Mouse (Mus musculus) stomach, embryonic 16.5 days (tissue): ENCODE results near the gene 4930451I11Rik. TPM values are rescaled to one million over a fixed set of nuclear protein-coding genes. Genes with fewer than 3 reads are reported as not detected.

Source experiments
- ATAC-seq: fragments of 200-750 bp; cut with Nextera tagmentation; 2 replicates; pipeline ENCODE4 v1.8.0; 2017; ENCODE audit warnings: moderate number of reproducible peaks, moderate TSS enrichment; ENCODE audit not compliant: insufficient read depth, low FRiP score
- H3K27ac ChIP-seq: fragments of 300-500 bp; sonication (generic); 2 replicates; pipeline ENCODE4 v1.5.1; 2014; ENCODE audit warnings: low read length
- H3K27me3 ChIP-seq: fragments of 300-500 bp; sonication (generic); 2 replicates; pipeline ENCODE4 v1.6.1; 2014; ENCODE audit warnings: low read length, control low read depth, mixed read lengths; ENCODE audit not compliant: control insufficient read depth, insufficient read depth
- H3K36me3 ChIP-seq: fragments of 300-500 bp; sonication (generic); 2 replicates; pipeline ENCODE4 v1.6.1; 2014; ENCODE audit warnings: low read length; ENCODE audit not compliant: control insufficient read depth, insufficient read depth
- H3K4me1 ChIP-seq: fragments of 300-500 bp; sonication (generic); 2 replicates; pipeline ENCODE4 v1.6.1; 2014; ENCODE audit warnings: low read length, control low read depth, mixed read lengths; ENCODE audit not compliant: control insufficient read depth, insufficient read depth
- H3K4me2 ChIP-seq: fragments of 300-500 bp; sonication (generic); 2 replicates; pipeline ENCODE4 v1.6.1; 2014; ENCODE audit warnings: low read depth, low read length, mixed read lengths
- H3K4me3 ChIP-seq: fragments of 300-500 bp; sonication (generic); replicated peaks from 2 replicates; pipeline ENCODE4 v1.5.1; 2014; ENCODE audit warnings: mild to moderate bottlenecking, low read length
- H3K9ac ChIP-seq: fragments of 300-500 bp; sonication (generic); 2 replicates; pipeline ENCODE4 v1.6.1; 2014; ENCODE audit warnings: low read length
- H3K9me3 ChIP-seq: fragments of 300-500 bp; sonication (generic); replicated peaks from 2 replicates; pipeline ENCODE4 v1.6.1; 2016; ENCODE audit warnings: low read length, control low read depth; ENCODE audit not compliant: control insufficient read depth
- whole genome bisulfite sequencing: fragments of 180-500 bp; shearing (Covaris S2); extraction: QIAGEN DNeasy Blood & Tissue Kit; methylation state at CpG from one replicate; pipeline ENCODE4 v1.1.7; 2014; 5-methylcytosine and 5-hydroxymethylcytosine counted together
- polyA plus RNA-seq: library from polyadenylated mRNA; unstranded; fragments of >200 nt; fragmentation: Nextera tagmentation; extraction: Ambion mirVana; gene quantifications from 2 replicates; pipeline ENCODE4 v1.2.1, GENCODE M21; 2015

4930451I11Rik gene
- polyA plus RNA-seq, 1 experiment from 2014 or later, result not detected

DNA sequence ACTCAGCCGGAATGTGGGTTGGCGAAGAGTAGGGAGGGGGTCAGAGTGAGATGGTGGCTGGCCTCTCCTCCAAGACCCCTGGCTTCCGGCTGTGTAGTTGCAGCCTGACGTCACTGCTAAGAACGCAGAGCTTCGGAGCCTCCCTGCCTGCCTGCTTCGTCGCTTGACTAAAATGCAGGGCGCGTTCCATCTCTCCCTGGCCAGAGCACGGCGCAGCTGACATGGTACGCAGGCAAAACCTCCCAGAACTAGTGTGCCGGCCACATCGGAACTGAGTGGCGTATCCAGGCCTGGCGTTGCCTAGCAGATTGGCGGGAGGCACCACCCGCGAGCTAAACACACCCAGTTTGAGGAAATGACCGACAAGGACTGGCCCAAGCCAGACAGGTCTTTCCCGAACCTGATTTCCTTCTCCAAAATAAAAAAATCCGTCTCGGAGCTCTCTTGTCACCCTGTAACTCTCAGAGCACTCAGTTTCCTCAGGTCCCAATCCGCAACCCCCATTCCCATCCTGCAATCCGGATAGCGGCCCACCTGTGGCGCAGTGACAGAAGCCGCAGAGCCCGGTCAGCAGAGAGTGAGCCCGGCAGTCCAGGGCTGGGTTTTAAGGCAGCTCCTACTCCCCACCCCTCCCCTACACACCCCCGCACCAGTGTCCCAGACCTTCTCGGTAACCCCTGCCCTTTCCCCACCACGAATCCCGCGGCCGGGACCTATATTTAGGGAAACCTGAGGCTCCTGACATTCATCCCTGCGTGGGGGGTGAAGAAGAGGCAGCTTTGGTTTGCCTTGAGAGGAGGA, 31.8 kb downstream of the 4930451I11Rik start:
- 2% methylated on average over 37 of the region's 38 CpGs for WGBS
- no peaks in the 10 kb centered on the region for H3K27me3 ChIP-seq
- ATAC-seq, result peak; percentile 89
- H3K4me2 ChIP-seq, result peak overlapping the region; percentile 81
- H3K9ac ChIP-seq, result peak overlapping the region; percentile 83
- peak overlapping the region; percentile 73 for H3K4me3 ChIP-seq
- H3K4me1 ChIP-seq, result peaks cover 28% of the 10 kb centered on the region
- H3K27ac ChIP-seq, result peak overlapping the region; percentile 100
- no peaks in the 10 kb centered on the region for H3K9me3 ChIP-seq
- peaks cover 18% of the 10 kb centered on the region for H3K36me3 ChIP-seq

GRCm38 (mm10) chr7:126799050-126799467, 32.4 kb downstream of the 4930451I11Rik start:
- peak overlapping the region; percentile 100 for H3K27ac ChIP-seq
- no peaks in the 10 kb centered on the region for H3K27me3 ChIP-seq
- H3K4me3 ChIP-seq, result peak overlapping the region; percentile 73
- peak overlapping the region; percentile 81 for H3K4me2 ChIP-seq
- peak overlapping the region; percentile 87 for H3K9ac ChIP-seq
- H3K9me3 ChIP-seq, result no peaks in the 10 kb centered on the region
- H3K36me3 ChIP-seq, result peaks cover 18% of the 10 kb centered on the region
- peak; percentile 96 for ATAC-seq
- peaks cover 28% of the 10 kb centered on the region for H3K4me1 ChIP-seq
- WGBS, result under 1% methylated on average over 30 of the region's 36 CpGs

DNA sequence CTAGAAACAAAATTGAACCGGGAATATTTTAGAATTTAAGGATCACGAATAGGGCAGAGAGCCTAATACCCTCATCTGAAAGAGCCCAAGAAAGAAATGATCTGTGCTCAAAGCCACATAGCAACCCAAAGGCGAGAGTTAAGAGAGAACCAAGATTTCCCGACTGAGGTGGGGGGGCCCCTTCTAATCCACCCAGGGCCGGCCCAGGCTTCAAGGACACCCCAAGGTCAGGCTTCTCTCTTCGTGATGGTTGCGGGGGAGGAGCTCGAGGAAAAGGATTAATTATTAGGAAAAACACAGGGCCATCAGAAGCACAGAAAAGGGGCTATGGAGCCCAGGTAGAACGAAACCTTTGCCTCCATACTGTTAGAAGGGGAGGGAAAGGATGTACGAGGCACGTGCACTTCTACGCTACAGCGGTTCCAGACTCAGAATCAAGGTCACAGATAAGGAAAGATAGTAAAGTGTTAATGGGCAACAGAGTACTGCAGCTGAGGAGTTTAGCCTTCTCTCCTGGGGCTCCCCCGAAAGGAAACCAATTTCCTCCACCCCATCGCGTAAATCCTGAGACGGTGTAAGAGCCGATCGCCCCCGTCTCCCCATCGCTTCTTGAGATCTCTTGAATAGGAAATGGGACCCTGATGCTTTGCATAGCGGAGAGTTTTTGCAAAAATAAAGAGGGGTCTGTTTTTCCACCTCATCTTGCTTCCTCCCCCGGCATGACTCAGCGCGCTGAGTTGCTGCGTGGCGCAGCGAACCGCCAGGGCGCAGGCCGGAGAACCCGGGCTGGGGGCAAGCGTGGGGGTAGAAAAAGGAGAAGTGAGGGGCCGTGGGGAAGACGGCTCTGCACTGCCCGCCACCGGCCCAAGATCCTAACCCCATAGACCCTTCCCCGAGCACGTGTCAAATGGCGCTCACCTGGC, 33.1 kb downstream of the 4930451I11Rik start:
- peaks cover 18% of the 10 kb centered on the region for H3K36me3 ChIP-seq
- no peak for ATAC-seq

DNA sequence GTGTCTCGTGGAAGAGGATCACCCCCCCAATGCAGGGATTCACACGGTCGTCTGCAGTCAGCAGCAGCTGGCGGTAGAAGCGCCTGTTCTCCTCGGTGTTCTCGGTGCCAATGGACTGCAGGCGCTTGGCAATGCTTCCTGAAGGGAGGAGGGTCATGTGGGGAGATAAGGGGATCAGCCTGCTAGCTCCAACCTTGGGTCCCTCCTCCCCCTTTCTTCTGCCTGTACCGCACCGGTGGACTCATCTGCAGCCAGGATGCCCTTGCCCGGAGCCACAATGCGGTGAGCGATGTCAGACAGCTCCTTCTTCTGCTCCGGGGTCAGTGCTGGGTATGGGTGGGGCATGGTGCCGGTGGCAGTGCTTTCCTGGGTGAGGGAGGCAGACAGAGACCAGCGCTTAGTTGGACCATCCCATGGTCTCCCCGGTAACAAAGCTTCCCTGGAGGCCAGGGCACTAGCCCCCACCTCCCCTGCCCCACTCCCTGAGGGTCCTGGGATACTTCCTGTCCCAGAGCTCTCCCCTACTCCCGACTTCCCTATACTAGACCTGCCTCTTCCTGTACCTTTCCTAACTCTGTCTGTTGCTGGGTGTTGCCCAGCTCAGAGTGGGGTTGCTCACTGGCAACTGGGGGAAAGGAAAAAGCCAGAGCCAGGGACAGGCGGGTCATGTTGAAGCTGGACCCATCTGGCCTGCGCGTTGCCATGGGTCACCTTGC, 33.9 kb downstream of the 4930451I11Rik start, which contains the start of gene Fam57b:
Fam57b (plus strand) TSS at position 258 of the 716 bp plus-strand sequence.
- H3K27ac ChIP-seq, result peak within 1 kb of the TSS; percentile 97
- ATAC-seq, result no peak
- no peaks in the 10 kb centered on the region for H3K27me3 ChIP-seq
- H3K9ac ChIP-seq, result peak within 1 kb of the TSS; percentile 87
- H3K9me3 ChIP-seq, result no peaks in the 10 kb centered on the region
- peaks cover 18% of the 10 kb centered on the region for H3K36me3 ChIP-seq
- H3K4me3 ChIP-seq, result peak within 1 kb of the TSS; percentile 73
- WGBS, result 21% methylated on average over 21 of the region's 21 CpGs
- peaks cover 35% of the 10 kb centered on the region for H3K4me1 ChIP-seq
- H3K4me2 ChIP-seq, result peak within 1 kb of the TSS; percentile 55

More for the DNA sequence above, 33.1 kb downstream of the 4930451I11Rik start:
- Histone ChIP-seq H3K9ac (peak overlapping the region; percentile 87), H3K4me1 (peaks cover 28% of the 10 kb centered on the region), H3K4me3 (peak overlapping the region; percentile 73), H3K9me3 (no peaks in the 10 kb centered on the region), H3K4me2 (peak overlapping the region; percentile 55), H3K27ac (peak overlapping the region; percentile 97), H3K27me3 (no peaks in the 10 kb centered on the region)
- under 1% methylated on average over 40 of the region's 40 CpGs for WGBS

DNA sequence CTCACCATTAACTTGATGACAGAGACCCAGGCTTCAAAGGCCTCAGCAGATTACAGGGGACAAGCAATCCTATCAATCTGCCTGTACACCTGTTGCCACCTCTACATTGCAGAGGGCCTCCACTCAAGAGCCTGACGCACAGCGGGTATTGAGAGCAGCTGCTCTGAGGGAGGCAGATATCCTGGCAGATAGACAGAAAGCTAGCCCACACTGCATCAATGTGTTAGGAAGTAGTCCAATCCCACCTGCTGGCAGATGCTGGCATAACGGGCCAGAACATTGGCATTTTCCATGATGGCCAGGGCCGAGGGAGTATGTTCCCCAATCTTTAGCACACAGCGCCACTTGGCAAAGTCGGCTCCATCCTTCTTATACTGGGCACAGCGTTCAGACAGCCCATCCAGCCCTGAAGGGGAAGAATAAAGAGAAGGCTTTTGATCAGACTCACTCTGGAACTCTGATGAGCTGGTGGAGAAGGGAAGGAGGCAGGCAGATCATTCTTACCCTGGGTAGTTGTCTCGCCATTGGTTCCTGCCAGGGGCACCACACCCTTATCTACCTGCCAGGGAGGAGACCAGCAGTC, 35.0 kb downstream of the 4930451I11Rik start:
- Histone ChIP-seq H3K9ac (no peak overlapping the region; the same call in 1 of the 2 replicates), H3K4me2 (peak overlapping the region; percentile 55), H3K9me3 (no peaks in the 10 kb centered on the region), H3K4me1 (peaks cover 35% of the 10 kb centered on the region), H3K27me3 (no peaks in the 10 kb centered on the region), H3K36me3 (peaks cover 18% of the 10 kb centered on the region), H3K4me3 (no peak overlapping the region), H3K27ac (no peak overlapping the region)
- ATAC-seq, result no peak
- 70% methylated on average over 8 of the region's 8 CpGs for WGBS

GRCm38 (mm10) chr7:126795387-126796317, 35.8 kb downstream of the 4930451I11Rik start:
- H3K27me3 ChIP-seq, result no peaks in the 10 kb centered on the region

GRCm38 (mm10) chr7:126794271-126794605, 37.2 kb downstream of the 4930451I11Rik start:
- Histone ChIP-seq H3K9ac (no peak overlapping the region), H3K4me2 (no peak overlapping the region), H3K9me3 (no peaks in the 10 kb centered on the region), H3K4me1 (peaks cover 36% of the 10 kb centered on the region), H3K4me3 (no peak overlapping the region), H3K27me3 (no peaks in the 10 kb centered on the region), H3K36me3 (peaks cover 20% of the 10 kb centered on the region), H3K27ac (no peak overlapping the region)
- ATAC-seq, result no peak
- 72% methylated on average over 4 of the region's 4 CpGs for WGBS

More at GRCm38 (mm10) chr7:126795387-126796317, 35.8 kb downstream of the 4930451I11Rik start:
- H3K4me2 ChIP-seq, result no peak overlapping the region
- no peaks in the 10 kb centered on the region for H3K9me3 ChIP-seq
- H3K9ac ChIP-seq, result no peak overlapping the region
- H3K4me1 ChIP-seq, result peaks cover 39% of the 10 kb centered on the region
- H3K27ac ChIP-seq, result no peak overlapping the region
- H3K4me3 ChIP-seq, result no peak overlapping the region
- no peak for ATAC-seq
- WGBS, result 78% methylated on average over 16 of the region's 16 CpGs
- peaks cover 18% of the 10 kb centered on the region for H3K36me3 ChIP-seq
